Mouse (Mus musculus) MEL (cell line): Measurements from ENCODE around the gene Rnf186. TPM values are rescaled to one million over a fixed set of nuclear protein-coding genes. Genes with fewer than 3 reads are reported as not detected.

Source experiments
- DNase-seq: peaks from one replicate; pipeline ENCODE4 v3.0.0; 2011; ENCODE audit warnings: low read depth, low spot score
- H3K27ac ChIP-seq: 2 replicates; pipeline ENCODE4 v1.5.1; 2012; ENCODE audit warnings: low read depth, mild to moderate bottlenecking, control low read depth, low read length, moderate library complexity; ENCODE audit not compliant: control insufficient read depth
- H3K27me3 ChIP-seq, 2 experiments: fragments of 150-350 bp in 1 of 2; sonication (generic) in 1 of 2; 2 replicates each; pipeline ENCODE4 v1.6.1; 2012; ENCODE audit warnings: low read length in 2 of 2, mild to moderate bottlenecking in 2 of 2, improper control_type of control experiment in 1 of 2, moderate library complexity in 1 of 2; ENCODE audit not compliant: insufficient read depth in 2 of 2, control insufficient read depth in 1 of 2
- H3K36me3 ChIP-seq, 2 experiments: 2 replicates each; pipeline ENCODE4 v1.6.1; 2012 to 2014; ENCODE audit warnings: low read length in 2 of 2, improper control_type of control experiment in 1 of 2, inconsistent platforms in 1 of 2, mild to moderate bottlenecking in 1 of 2; ENCODE audit not compliant: insufficient read depth in 2 of 2, control insufficient read depth in 1 of 2
- H3K4me1 ChIP-seq, 2 experiments: fragments of 150-350 bp in 1 of 2; sonication (generic) in 1 of 2; 2 replicates each; pipeline ENCODE4 v1.6.1; 2012; ENCODE audit warnings: low read length in 2 of 2, improper control_type of control experiment in 1 of 2, mild to moderate bottlenecking in 1 of 2; ENCODE audit not compliant: insufficient read depth in 2 of 2, control insufficient read depth in 1 of 2
- H3K4me3 ChIP-seq, 2 experiments: fragments of 150-350 bp in 1 of 2; sonication (generic) in 1 of 2; 2 replicates each; pipeline ENCODE4 v1.5.1; 2012; ENCODE audit warnings: low read depth in 2 of 2, low read length in 2 of 2, mild to moderate bottlenecking in 2 of 2, moderate library complexity in 2 of 2, control low read depth in 1 of 2, improper control_type of control experiment in 1 of 2; ENCODE audit not compliant: control insufficient read depth in 1 of 2, insufficient read depth in 1 of 2
- H3K79me2 ChIP-seq: 2 replicates; pipeline ENCODE4 v1.6.1; 2012; ENCODE audit warnings: mild to moderate bottlenecking, low read length, moderate library complexity; ENCODE audit not compliant: control insufficient read depth, poor library complexity, insufficient read depth
- H3K9ac ChIP-seq: 2 replicates; pipeline ENCODE4 v1.6.1; 2012; ENCODE audit warnings: low read depth, mild to moderate bottlenecking, control low read depth, low read length, moderate library complexity; ENCODE audit not compliant: control insufficient read depth, poor library complexity, severe bottlenecking
- H3K9me3 ChIP-seq: fragments of 150-350 bp; sonication (generic); replicated peaks from 2 replicates; pipeline ENCODE4 v1.6.1; 2012; ENCODE audit warnings: mild to moderate bottlenecking, low read length, improper control_type of control experiment, moderate library complexity; ENCODE audit not compliant: insufficient read depth
- CHD2 ChIP-seq: IDR thresholded peaks from 2 replicates; pipeline ENCODE4 v1.6.1; 2011; ENCODE audit warnings: low read length, improper control_type of control experiment
- CTCF ChIP-seq, 3 experiments: IDR thresholded peaks in 2 of 3; conservative IDR thresholded peaks in 1 of 3; 2 replicates each; pipeline ENCODE4 v1.5.1; 2011 to 2012; ENCODE audit warnings: low read length in 3 of 3, low read depth in 2 of 3, mild to moderate bottlenecking in 2 of 3, improper control_type of control experiment in 1 of 3, inconsistent platforms in 1 of 3, mixed read lengths in 1 of 3, moderate library complexity in 1 of 3; ENCODE audit not compliant: control insufficient read depth in 1 of 3, insufficient read depth in 1 of 3, poor library complexity in 1 of 3, severe bottlenecking in 1 of 3
- E2F4 ChIP-seq: IDR thresholded peaks from 2 replicates; pipeline ENCODE4 v1.6.1; 2011; ENCODE audit warnings: low read depth, low read length, improper control_type of control experiment, borderline replicate concordance
- GABPA ChIP-seq: IDR thresholded peaks from 2 replicates; pipeline ENCODE4 v1.6.1; 2012; ENCODE audit warnings: low read depth, mild to moderate bottlenecking, inconsistent platforms, low read length, improper control_type of control experiment, moderate library complexity
- HCFC1 ChIP-seq: IDR thresholded peaks from 2 replicates; pipeline ENCODE4 v1.6.1; 2012; ENCODE audit warnings: low read depth, mild to moderate bottlenecking, inconsistent platforms, low read length, improper control_type of control experiment, moderate library complexity
- MAFK ChIP-seq: IDR thresholded peaks from 2 replicates; pipeline ENCODE4 v1.6.1; 2011; ENCODE audit warnings: low read depth, mild to moderate bottlenecking, low read length, improper control_type of control experiment, borderline replicate concordance
- MAZ ChIP-seq: IDR thresholded peaks from 2 replicates; pipeline ENCODE4 v1.6.1; 2012; ENCODE audit warnings: low read depth, mild to moderate bottlenecking, inconsistent platforms, low read length, improper control_type of control experiment
- MYB ChIP-seq: IDR thresholded peaks from 2 replicates; pipeline ENCODE4 v1.6.1; 2011; ENCODE audit warnings: mild to moderate bottlenecking, low read depth, low read length, improper control_type of control experiment
- NRF1 ChIP-seq: IDR thresholded peaks from 2 replicates; pipeline ENCODE4 v1.6.1; 2014; ENCODE audit warnings: low read depth, mild to moderate bottlenecking, inconsistent platforms, low read length, improper control_type of control experiment, moderate library complexity; ENCODE audit not compliant: poor library complexity, insufficient read depth, severe bottlenecking
- RCOR1 ChIP-seq: IDR thresholded peaks from 2 replicates; pipeline ENCODE4 v1.6.1; 2012; ENCODE audit warnings: low read depth, mild to moderate bottlenecking, inconsistent platforms, low read length, improper control_type of control experiment
- SMC3 ChIP-seq: IDR thresholded peaks from 2 replicates; pipeline ENCODE4 v1.6.1; 2011; ENCODE audit warnings: low read depth, low read length, improper control_type of control experiment
- TBP ChIP-seq: IDR thresholded peaks from 2 replicates; pipeline ENCODE4 v1.8.0; 2011; ENCODE audit warnings: low read depth, low read length, improper control_type of control experiment
- TCF12 ChIP-seq: IDR thresholded peaks from 2 replicates; pipeline ENCODE4 v1.6.1; 2014; ENCODE audit warnings: low read depth, mild to moderate bottlenecking, inconsistent platforms, low read length, improper control_type of control experiment, moderate library complexity
- ZC3H11A ChIP-seq: IDR thresholded peaks from 2 replicates; pipeline ENCODE4 v1.6.1; 2012; ENCODE audit warnings: low read depth, mild to moderate bottlenecking, inconsistent platforms, low read length, improper control_type of control experiment
- ZKSCAN1 ChIP-seq: IDR thresholded peaks from 2 replicates; pipeline ENCODE4 v1.6.1; 2012; ENCODE audit warnings: low read depth, mild to moderate bottlenecking, inconsistent platforms, low read length, improper control_type of control experiment, moderate library complexity
- ZMIZ1 ChIP-seq: IDR thresholded peaks from 2 replicates; pipeline ENCODE4 v1.6.1; 2012; ENCODE audit warnings: low read depth, mild to moderate bottlenecking, inconsistent platforms, low read length, improper control_type of control experiment, moderate library complexity
- polyA plus RNA-seq, 2 experiments: library from polyadenylated mRNA; stranded (reverse) in 1 of 2; unstranded in 1 of 2; fragments of >175 nt in 1 of 2; fragments of >200 nt in 1 of 2; gene quantifications; 2 replicates each; pipeline versions ENCODE4 v1.2.1 to v1.2.4; 2012; ENCODE audit warnings: low replicate concordance in 2 of 2, low read depth in 1 of 2; ENCODE audit not compliant: insufficient read length in 2 of 2, insufficient read depth in 1 of 2, missing spikeins in 1 of 2
- total RNA-seq: library from RNA; depleted of rRNA; stranded (reverse); fragments of 300-350 nt; gene quantifications from 2 replicates; pipeline ENCODE4 v1.2.3, GENCODE M21; 2012

Gene Rnf186
- total and polyA plus RNA-seq, 3 experiments, result 0.19 to 0.61 TPM; not detected in 1

GRCm38 (mm10) chr4:138984744-138985143, 17.8 kb downstream of the Rnf186 start:
- Histone ChIP-seq H3K27ac (no peak overlapping the region), H3K4me1 (no peaks in the 10 kb centered on the region), H3K36me3 (no peaks in the 10 kb centered on the region; a peak in 1 of 4 replicates), H3K27me3 (no peaks in the 10 kb centered on the region), H3K9ac (no peak overlapping the region), H3K4me3 (no peak overlapping the region), H3K9me3 (no peaks in the 10 kb centered on the region), H3K79me2 (no peaks in the 10 kb centered on the region)
- DNase-seq, result no peak
- TF ChIP-seq RCOR1 (no peak), SMC3 (0 out of 2 replicates have a peak, but pooled peaks have one; percentile 13), CTCF (IDR thresholded peaks at IDR 0.05 in 2 of 3, conservative IDR thresholded peaks at IDR 0.05 in 1 of 3; ENCODE audit: control insufficient read depth in 1 of 3, insufficient read depth in 1 of 3, low read depth in 2 of 3, low read length in 3 of 3, poor library complexity in 1 of 3, severe bottlenecking in 1 of 3) (peak; percentile 36 to 51 (median 37); a peak in 4 of 6 replicates), CHD2 (no peak)

GRCm38 (mm10) chr4:138986280-138986679, 19.4 kb downstream of the Rnf186 start:
- H3K79me2 ChIP-seq, result no peaks in the 10 kb centered on the region
- H3K4me3 ChIP-seq, result no peak overlapping the region
- H3K27me3 ChIP-seq, result no peaks in the 10 kb centered on the region
- no peak overlapping the region for H3K27ac ChIP-seq
- TF ChIP-seq ZMIZ1 (no peak), E2F4 (no peak), NRF1 (no peak), MAFK (no peak), MYB (no peak)
- no peak overlapping the region for H3K9ac ChIP-seq
- DNase-seq, result no peak
- no peaks in the 10 kb centered on the region for H3K4me1 ChIP-seq
- H3K9me3 ChIP-seq, result no peaks in the 10 kb centered on the region
- no peaks in the 10 kb centered on the region; a peak in 1 of 4 replicates for H3K36me3 ChIP-seq

GRCm38 (mm10) chr4:138994389-138994788, 27.5 kb downstream of the Rnf186 start:
- Histone ChIP-seq H3K27me3 (no peaks in the 10 kb centered on the region), H3K4me3 (no peak overlapping the region), H3K4me1 (no peaks in the 10 kb centered on the region), H3K36me3 (peaks cover 0 to 3% of the 10 kb centered on the region in 2 experiments; a peak in 2 of 4 replicates), H3K27ac (no peak overlapping the region), H3K9ac (no peak overlapping the region), H3K9me3 (no peaks in the 10 kb centered on the region), H3K79me2 (no peaks in the 10 kb centered on the region)
- TF ChIP-seq MAZ (no peak), TBP (no peak), ZKSCAN1 (no peak), TCF12 (no peak), CHD2 (no peak), NRF1 (no peak), MAFK (no peak), ZC3H11A (no peak), GABPA (no peak), CTCF (IDR thresholded peaks at IDR 0.05 in 2 of 3, conservative IDR thresholded peaks at IDR 0.05 in 1 of 3; ENCODE audit: control insufficient read depth in 1 of 3, insufficient read depth in 1 of 3, low read depth in 2 of 3, low read length in 3 of 3, poor library complexity in 1 of 3, severe bottlenecking in 1 of 3) (no peak), HCFC1 (no peak)
- no peak for DNase-seq
